ENCODE assay signal across 27 mouse cellular contexts in the genomic region with DNA sequence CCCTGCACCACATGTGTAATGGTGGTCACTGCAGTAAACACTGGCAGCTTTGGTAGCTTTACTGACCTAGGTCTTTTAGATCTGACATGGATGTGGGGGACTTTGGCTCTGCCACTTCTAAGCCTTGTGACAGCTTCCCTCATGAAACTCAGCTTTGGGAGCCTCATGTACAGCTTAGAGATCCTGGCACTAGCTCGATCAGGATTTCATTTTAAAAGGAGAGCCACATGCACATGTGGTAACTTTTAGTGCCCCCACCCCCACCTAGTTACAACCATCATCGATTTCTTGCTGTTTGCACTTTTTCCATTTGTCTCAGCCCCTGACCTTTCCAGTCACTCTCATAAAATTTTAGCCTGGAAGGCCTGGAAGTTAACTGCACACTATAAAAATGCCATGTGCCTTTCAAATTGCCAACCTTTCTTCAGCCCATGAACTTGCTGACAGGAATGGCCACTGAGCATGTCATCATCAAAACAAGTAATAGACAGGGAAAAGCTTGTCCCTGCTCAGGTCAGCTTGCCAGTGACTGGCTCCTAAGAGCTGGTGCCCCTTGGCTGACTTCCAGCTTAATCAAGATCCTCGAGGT.
DNase-seq lines count a peak whose midpoint lies in the region; ATAC-seq and TF ChIP-seq lines count a peak whose summit lies in the region.
"Had no signal": no experiment of that assay in that cellular context is flagged by ENCODE, and none has a peak within 500 bp of the region (broad histone marks: within the 10 kb centered on the region; RNA-seq: fewer than 3 reads in every experiment).

No protein-coding gene starts in this region.

- H3K4me2 ChIP-seq in intestine, embryonic 15.5 days (replicated peaks) = no peak overlapping the region
- H3K4me2 ChIP-seq in intestine, postnatal 0 days (replicated peaks; ENCODE audit: low read depth) = no peak overlapping the region
- no peak overlapping the region for H3K4me2 ChIP-seq in embryonic facial prominence, embryonic 13.5 days
- H3K4me2 ChIP-seq: heart, embryonic 15.5 days; kidney, embryonic 15.5 days; liver, embryonic 13.5 days; neural tube, embryonic 13.5 days had no signal

- intact Hi-C loops in gastrocnemius, postnatal 14 days (cut with DNase I; ENCODE audit: low total_unique reads) = no loop called here

- no peak for TF ChIP-seq CTCF in intestine, postnatal 0 days (IDR thresholded peaks at IDR 0.05; ENCODE audit: low read depth)

- WGBS in intestine, embryonic 15.5 days = 27% methylated on average over 3 of the region's 3 CpGs
- WGBS in intestine, postnatal 0 days = 33% methylated on average over 3 of the region's 3 CpGs
- 52% methylated on average over 3 of the region's 3 CpGs for WGBS in embryonic facial prominence, embryonic 10.5 days
- 23% methylated on average over 3 of the region's 3 CpGs for WGBS in embryonic facial prominence, embryonic 13.5 days
- 10% methylated on average over 3 of the region's 3 CpGs for WGBS in limb, embryonic 10.5 days

- H3K9me3 ChIP-seq in intestine, embryonic 15.5 days = no peaks in the 10 kb centered on the region
- H3K9me3 ChIP-seq in intestine, postnatal 0 days (ENCODE audit: control insufficient read depth) = no peaks in the 10 kb centered on the region
- H3K9me3 ChIP-seq in embryonic facial prominence, embryonic 10.5 days = no peaks in the 10 kb centered on the region
- H3K9me3 ChIP-seq in embryonic facial prominence, embryonic 13.5 days = no peaks in the 10 kb centered on the region
- no peaks in the 10 kb centered on the region for H3K9me3 ChIP-seq in limb, embryonic 10.5 days (replicated peaks)
- H3K9me3 ChIP-seq: forebrain, embryonic 10.5 days; heart, embryonic 10.5 days; heart, embryonic 15.5 days; kidney, embryonic 15.5 days; liver, embryonic 13.5 days; neural tube, embryonic 13.5 days had no signal

- peak; percentile 39; the same call in 1 of the 2 replicates for ATAC-seq in intestine, embryonic 15.5 days
- ATAC-seq in intestine, postnatal 0 days = no peak
- ATAC-seq in embryonic facial prominence, embryonic 13.5 days (ENCODE audit: insufficient number of reproducible peaks, insufficient read depth, low FRiP score, low TSS enrichment, low read depth) = no peak
- no peak for ATAC-seq in frontal cortex, adult (ENCODE audit: low TSS enrichment)
- ATAC-seq: hindbrain, embryonic 16.5 days had no signal

- H3K9ac ChIP-seq in intestine, embryonic 15.5 days = no peak overlapping the region
- H3K9ac ChIP-seq in intestine, postnatal 0 days (ENCODE audit: low read depth, low read length) = no peak overlapping the region
- no peak overlapping the region for H3K9ac ChIP-seq in embryonic facial prominence, embryonic 13.5 days
- H3K9ac ChIP-seq: heart, embryonic 15.5 days; kidney, embryonic 15.5 days; liver, embryonic 13.5 days; neural tube, embryonic 13.5 days had no signal

- H3K4me3 ChIP-seq in intestine, embryonic 15.5 days (replicated peaks) = no peak overlapping the region
- no peak overlapping the region for H3K4me3 ChIP-seq in intestine, postnatal 0 days (ENCODE audit: low read depth, low read length)
- no peak overlapping the region for H3K4me3 ChIP-seq in embryonic facial prominence, embryonic 10.5 days
- no peak overlapping the region for H3K4me3 ChIP-seq in embryonic facial prominence, embryonic 13.5 days
- no peak overlapping the region for H3K4me3 ChIP-seq in limb, embryonic 10.5 days
- H3K4me3 ChIP-seq: forebrain, embryonic 10.5 days; gastrocnemius, adult 2 months; heart, embryonic 10.5 days; heart, embryonic 15.5 days; kidney, embryonic 15.5 days; layer of hippocampus, adult 2 months; liver, embryonic 13.5 days; neural tube, embryonic 13.5 days had no signal

- no peaks in the 10 kb centered on the region for H3K36me3 ChIP-seq in intestine, embryonic 15.5 days
- H3K36me3 ChIP-seq in intestine, postnatal 0 days (ENCODE audit: control insufficient read depth, insufficient read depth) = no peaks in the 10 kb centered on the region
- H3K36me3 ChIP-seq in embryonic facial prominence, embryonic 10.5 days (replicated peaks) = no peaks in the 10 kb centered on the region
- H3K36me3 ChIP-seq in embryonic facial prominence, embryonic 13.5 days = no peaks in the 10 kb centered on the region
- no peaks in the 10 kb centered on the region for H3K36me3 ChIP-seq in limb, embryonic 10.5 days
- H3K36me3 ChIP-seq: heart, embryonic 10.5 days; heart, embryonic 15.5 days; kidney, embryonic 15.5 days; liver, embryonic 13.5 days; neural tube, embryonic 13.5 days had no signal

- no peak for DNase-seq in embryonic facial prominence, embryonic 10.5 days (ENCODE audit: low spot score)
- DNase-seq in limb, embryonic 10.5 days (ENCODE audit: low spot score) = peak; percentile 61
- DNase-seq in gastrocnemius, postnatal 14 days = no peak
- DNase-seq: adrenal gland, postnatal 25 days; B cell, adult 2 months; cerebellum, adult 11-12 months; cerebellum, adult 9-11 months; gastrocnemius, adult 2 months; kidney, adult 18-20 months; kidney, postnatal 36 days; liver, embryonic 13.5 days; lung, adult 2 months; lung, postnatal 10 days; right cerebral cortex, postnatal 4 days; thymus, adult 2 months; thymus, postnatal 4 days had no signal

- H3K27ac ChIP-seq in intestine, embryonic 15.5 days = no peak overlapping the region
- H3K27ac ChIP-seq in intestine, postnatal 0 days (ENCODE audit: low read depth, low read length) = no peak overlapping the region
- peak overlapping the region; percentile 35; the same call in 1 of the 2 replicates for H3K27ac ChIP-seq in embryonic facial prominence, embryonic 10.5 days (replicated peaks)
- peak overlapping the region; percentile 52; the same call in 1 of the 2 replicates for H3K27ac ChIP-seq in embryonic facial prominence, embryonic 13.5 days
- peak overlapping the region; percentile 61 for H3K27ac ChIP-seq in limb, embryonic 10.5 days
- H3K27ac ChIP-seq: forebrain, embryonic 10.5 days; gastrocnemius, adult 2 months; heart, embryonic 10.5 days; heart, embryonic 15.5 days; kidney, embryonic 15.5 days; layer of hippocampus, adult 2 months; liver, embryonic 13.5 days; neural tube, embryonic 13.5 days had no signal

- H3K4me1 ChIP-seq in intestine, embryonic 15.5 days (replicated peaks) = no peaks in the 10 kb centered on the region
- no peaks in the 10 kb centered on the region for H3K4me1 ChIP-seq in intestine, postnatal 0 days (replicated peaks; ENCODE audit: control insufficient read depth, insufficient read depth, low read length)
- peaks cover 21% of the 10 kb centered on the region for H3K4me1 ChIP-seq in embryonic facial prominence, embryonic 10.5 days
- peaks cover 20% of the 10 kb centered on the region for H3K4me1 ChIP-seq in embryonic facial prominence, embryonic 13.5 days
- peaks cover 47% of the 10 kb centered on the region for H3K4me1 ChIP-seq in limb, embryonic 10.5 days

- no peaks in the 10 kb centered on the region for H3K27me3 ChIP-seq in intestine, embryonic 15.5 days (replicated peaks)
- H3K27me3 ChIP-seq in intestine, postnatal 0 days (replicated peaks; ENCODE audit: control insufficient read depth, insufficient read depth, low read length) = no peaks in the 10 kb centered on the region
- no peaks in the 10 kb centered on the region for H3K27me3 ChIP-seq in embryonic facial prominence, embryonic 10.5 days (replicated peaks; ENCODE audit: low read depth, poor library complexity, severe bottlenecking)
- H3K27me3 ChIP-seq in embryonic facial prominence, embryonic 13.5 days = no peaks in the 10 kb centered on the region
- peaks cover 54% of the 10 kb centered on the region for H3K27me3 ChIP-seq in limb, embryonic 10.5 days (ENCODE audit: low read depth, poor library complexity, severe bottlenecking)
- H3K27me3 ChIP-seq: heart, embryonic 15.5 days; kidney, embryonic 15.5 days; liver, embryonic 13.5 days; neural tube, embryonic 13.5 days had no signal

Comparison
In these comparisons a context has a peak if more than half of its experiments do, and no peak if none do; other contexts are left out.
1. H3K27ac ChIP-seq: peak in embryonic facial prominence, embryonic 10.5 days (single experiment), embryonic facial prominence, embryonic 13.5 days (single experiment) and limb, embryonic 10.5 days (single experiment); none in intestine, embryonic 15.5 days (single experiment) and intestine, postnatal 0 days (single experiment).